In genomic region chr10:42079775-42080174, GRCm38 (mm10) we compare ENCODE assay signal across 18 mouse cellular contexts.
"Had no signal": no experiment of that assay in that cellular context is flagged by ENCODE, and none has a peak within 500 bp of the region (broad histone marks: within the 10 kb centered on the region; RNA-seq: fewer than 3 reads in every experiment).

No protein-coding gene starts in this region.

- H3K4me2 ChIP-seq: limb, embryonic 13.5 days; liver, embryonic 13.5 days; lung, embryonic 14.5 days; midbrain, embryonic 13.5 days; neural tube, embryonic 12.5 days; neural tube, embryonic 15.5 days had no signal

- H3K36me3 ChIP-seq: limb, embryonic 10.5 days; limb, embryonic 13.5 days; liver, embryonic 13.5 days; midbrain, embryonic 13.5 days; neural tube, embryonic 12.5 days; neural tube, embryonic 15.5 days had no signal

- H3K9ac ChIP-seq: limb, embryonic 13.5 days; liver, embryonic 13.5 days; lung, embryonic 14.5 days; midbrain, embryonic 13.5 days; neural tube, embryonic 12.5 days; neural tube, embryonic 15.5 days had no signal

- ATAC-seq: intestine, embryonic 16.5 days; lung, postnatal 0 days; midbrain, embryonic 13.5 days had no signal

- H3K27ac ChIP-seq: limb, embryonic 10.5 days; limb, embryonic 13.5 days; liver, embryonic 13.5 days; midbrain, embryonic 13.5 days; neural tube, embryonic 12.5 days; neural tube, embryonic 15.5 days had no signal

- DNase-seq: kidney, adult 18-20 months; kidney, postnatal 10 days; kidney, postnatal 36 days; layer of hippocampus, adult 9-11 months; liver; liver, embryonic 13.5 days; lung, embryonic 14.5 days; right cerebral cortex, adult 18-20 months; right cerebral cortex, postnatal 14 days; right cerebral cortex, postnatal 4 days; thymus, postnatal 25 days had no signal

- H3K4me1 ChIP-seq: limb, embryonic 10.5 days; midbrain, embryonic 13.5 days; neural tube, embryonic 12.5 days; neural tube, embryonic 15.5 days had no signal

- H3K4me3 ChIP-seq: limb, embryonic 10.5 days; limb, embryonic 13.5 days; liver, embryonic 13.5 days; midbrain, embryonic 13.5 days; neural tube, embryonic 12.5 days; neural tube, embryonic 15.5 days had no signal

- H3K27me3 ChIP-seq: limb, embryonic 13.5 days; liver, embryonic 13.5 days; midbrain, embryonic 13.5 days; neural tube, embryonic 12.5 days; neural tube, embryonic 15.5 days had no signal

- H3K9me3 ChIP-seq: limb, embryonic 10.5 days; liver, embryonic 13.5 days; midbrain, embryonic 13.5 days; neural tube, embryonic 15.5 days had no signal
